Mouse (Mus musculus) brain, embryonic 14.5 days (tissue): ENCODE data around the gene Ly6g6f. TPM values are rescaled to one million over a fixed set of nuclear protein-coding genes. Genes with fewer than 3 reads are reported as not detected.
A peak's percentile ranks its signal among the peaks of the same experiment; 100 is the strongest.

Experiments
- DNase-seq: peaks from one replicate; pipeline ENCODE4 v3.0.0-alpha.2; 2011; ENCODE audit warnings: low read depth
- CTCF ChIP-seq: fragments of 200-500 bp; IDR thresholded peaks from 2 replicates; pipeline ENCODE4 v1.5.1; 2012; ENCODE audit warnings: inconsistent platforms, mild to moderate bottlenecking, moderate library complexity, borderline replicate concordance; ENCODE audit not compliant: insufficient read depth, insufficient read length; ENCODE audit errors: extremely low read depth
- POLR2A ChIP-seq: fragments of 200-500 bp; IDR thresholded peaks from 2 replicates; pipeline ENCODE4 v1.6.1; 2012; ENCODE audit warnings: mild to moderate bottlenecking, inconsistent platforms, borderline replicate concordance; ENCODE audit not compliant: poor library complexity, insufficient read depth, insufficient read length, severe bottlenecking; ENCODE audit errors: extremely low read depth
- polyA plus RNA-seq: library from polyadenylated mRNA; depleted of rRNA; stranded (reverse); fragments of >200 nt; gene quantifications from 2 replicates; pipeline ENCODE4 v1.2.3, GENCODE M21; 2012

The Ly6g6f gene
- polyA plus RNA-seq, 1 experiment, result 0.30 TPM

- TF ChIP-seq CTCF (no peak), POLR2A (no peak)
These were observed 17.8 kb upstream of the Ly6g6f start for GRCm38 (mm10) chr17:35103221-35103690.

GRCm38 (mm10) chr17:35102299-35102698 lies 16.9 kb upstream of the Ly6g6f start:
- no peak for DNase-seq
- no peak for TF ChIP-seq CTCF

More at GRCm38 (mm10) chr17:35103221-35103690, 17.8 kb upstream of the Ly6g6f start:
- no peak for DNase-seq

GRCm38 (mm10) chr17:35101161-35101560 lies 15.8 kb upstream of the Ly6g6f start:
- TF ChIP-seq CTCF (no peak), POLR2A (no peak)
- no peak for DNase-seq

- DNase-seq, result no peak
- TF ChIP-seq CTCF (no peak), POLR2A (no peak)
These were observed 14.9 kb upstream of the Ly6g6f start for GRCm38 (mm10) chr17:35100196-35100765.

GRCm38 (mm10) chr17:35097164-35097655 lies 11.8 kb upstream of the Ly6g6f start:
- TF ChIP-seq CTCF (no peak), POLR2A (no peak)
- DNase-seq, result no peak

GRCm38 (mm10) chr17:35096597-35096996 lies 11.2 kb upstream of the Ly6g6f start:
- no peak for TF ChIP-seq POLR2A
- TF ChIP-seq CTCF, result no peak
- no peak for DNase-seq

GRCm38 (mm10) chr17:35094475-35095365 lies 9.3 kb upstream of the Ly6g6f start:
- TF ChIP-seq POLR2A (no peak), CTCF (no peak)
- DNase-seq, result no peak

- no peak for DNase-seq
- TF ChIP-seq CTCF (no peak), POLR2A (no peak)
These were observed 7.2 kb upstream of the Ly6g6f start for GRCm38 (mm10) chr17:35092403-35093198.

- DNase-seq, result peak; percentile 78
These were observed 4.9 kb upstream of the Ly6g6f start for GRCm38 (mm10) chr17:35090166-35090932.

GRCm38 (mm10) chr17:35088825-35089644 lies 3.6 kb upstream of the Ly6g6f start, which contains the start of gene Abhd16a:
Abhd16a (plus strand) TSS chr17:35089263.
- TF ChIP-seq POLR2A (peak; percentile 90), CTCF (no peak)
- peak; percentile 97 for DNase-seq

More at GRCm38 (mm10) chr17:35090166-35090932, 4.9 kb upstream of the Ly6g6f start:
- no peak for TF ChIP-seq POLR2A
- no peak for TF ChIP-seq CTCF
